Mouse (Mus musculus) megakaryocyte, embryonic 14.5 days (primary cell): ENCODE data around the gene Tead1.

ENCODE experiments used
- FLI1 ChIP-seq: IDR thresholded peaks from 2 replicates; pipeline ENCODE4 v1.6.1; 2012; ENCODE audit warnings: low read length, inconsistent platforms, mixed read lengths
- GATA1 ChIP-seq: IDR thresholded peaks from 3 replicates; pipeline ENCODE4 v1.6.1; 2012; ENCODE audit warnings: mixed read lengths, low read length, inconsistent platforms, borderline replicate concordance

- TF ChIP-seq FLI1 (no peak), GATA1 (no peak)
Observed at GRCm38 (mm10) chr7:112700082-112700481, 21.0 kb downstream of the Tead1 start.
